Mouse (Mus musculus): ENCODE results near the gene Nckap5. TPM values are rescaled to one million over a fixed set of nuclear protein-coding genes. Genes with fewer than 3 reads are reported as not detected.

Gene Nckap5
- total and polyA plus RNA-seq, 2 experiments, result 0.37 to 0.70 TPM

- Histone ChIP-seq H3K4me3 (ENCODE audit: insufficient read depth, low read depth, low read length) (no peak overlapping the region), H3K36me3 (ENCODE audit: control insufficient read depth, insufficient read depth, low read length) (no peaks in the 10 kb centered on the region), H3K27me3 (ENCODE audit: control insufficient read depth, insufficient read depth, low read length) (no peaks in the 10 kb centered on the region), H3K27ac (replicated peaks; ENCODE audit: insufficient read depth, low read depth, low read length) (no peak overlapping the region), H3K9ac (ENCODE audit: low read depth, low read length) (no peak overlapping the region), H3K79me2 (ENCODE audit: control insufficient read depth, insufficient read depth, low read length) (no peaks in the 10 kb centered on the region), H3K4me1 (ENCODE audit: control insufficient read depth, insufficient read depth, low read length) (no peaks in the 10 kb centered on the region)
- WGBS, result 93% methylated on average over 7 of the region's 7 CpGs
- TF ChIP-seq CTCF (IDR thresholded peaks at IDR 0.05; ENCODE audit: low read depth, low read length) (no peak), POLR2A (IDR thresholded peaks at IDR 0.05; ENCODE audit: extremely low read depth, insufficient read depth, low read length) (no peak)
- no peak for DNase-seq (ENCODE audit: extremely low read depth, low read depth, low spot score)
Measured at GRCm38 (mm10) chr1:126087181-126087580, 743.4 kb downstream of the Nckap5 start.

- no peak overlapping the region for H3K9ac ChIP-seq (ENCODE audit: low read depth, low read length)
- no peaks in the 10 kb centered on the region for H3K36me3 ChIP-seq (ENCODE audit: control insufficient read depth, insufficient read depth, low read length)
- H3K4me3 ChIP-seq (ENCODE audit: insufficient read depth, low read depth, low read length), result no peak overlapping the region
- H3K27ac ChIP-seq (replicated peaks; ENCODE audit: insufficient read depth, low read depth, low read length), result no peak overlapping the region
- TF ChIP-seq CTCF (IDR thresholded peaks at IDR 0.05; ENCODE audit: low read depth, low read length) (no peak), POLR2A (IDR thresholded peaks at IDR 0.05; ENCODE audit: extremely low read depth, insufficient read depth, low read length) (no peak)
- no peaks in the 10 kb centered on the region for H3K4me1 ChIP-seq (ENCODE audit: control insufficient read depth, insufficient read depth, low read length)
- DNase-seq (ENCODE audit: extremely low read depth, low read depth, low spot score), result no peak
- no peaks in the 10 kb centered on the region for H3K27me3 ChIP-seq (ENCODE audit: control insufficient read depth, insufficient read depth, low read length)
- H3K79me2 ChIP-seq (ENCODE audit: control insufficient read depth, insufficient read depth, low read length), result no peaks in the 10 kb centered on the region
- WGBS, result 91% methylated on average over 4 of the region's 4 CpGs
Measured at GRCm38 (mm10) chr1:126076312-126076711, 754.3 kb downstream of the Nckap5 start.

- no peak overlapping the region for H3K9ac ChIP-seq (ENCODE audit: low read depth, low read length)
- no peak overlapping the region for H3K4me3 ChIP-seq (ENCODE audit: insufficient read depth, low read depth, low read length)
- TF ChIP-seq POLR2A (IDR thresholded peaks at IDR 0.05; ENCODE audit: extremely low read depth, insufficient read depth, low read length), result no peak
- TF ChIP-seq CTCF (IDR thresholded peaks at IDR 0.05; ENCODE audit: low read depth, low read length), result no peak
- no peak for DNase-seq (ENCODE audit: extremely low read depth, low read depth, low spot score)
- 98% methylated on average over 2 of the region's 2 CpGs for WGBS
- H3K27ac ChIP-seq (replicated peaks; ENCODE audit: insufficient read depth, low read depth, low read length), result no peak overlapping the region
- H3K27me3 ChIP-seq (ENCODE audit: control insufficient read depth, insufficient read depth, low read length), result no peaks in the 10 kb centered on the region
- no peaks in the 10 kb centered on the region for H3K79me2 ChIP-seq (ENCODE audit: control insufficient read depth, insufficient read depth, low read length)
- no peaks in the 10 kb centered on the region for H3K4me1 ChIP-seq (ENCODE audit: control insufficient read depth, insufficient read depth, low read length)
- H3K36me3 ChIP-seq (ENCODE audit: control insufficient read depth, insufficient read depth, low read length), result no peaks in the 10 kb centered on the region
Measured at GRCm38 (mm10) chr1:126070861-126071260, 759.7 kb downstream of the Nckap5 start.

GRCm38 (mm10) chr1:126051491-126051890 is 779.1 kb downstream of the Nckap5 start:
- Histone ChIP-seq H3K4me3 (ENCODE audit: insufficient read depth, low read depth, low read length) (no peak overlapping the region), H3K27ac (replicated peaks; ENCODE audit: insufficient read depth, low read depth, low read length) (no peak overlapping the region), H3K9ac (ENCODE audit: low read depth, low read length) (no peak overlapping the region), H3K4me1 (ENCODE audit: control insufficient read depth, insufficient read depth, low read length) (no peaks in the 10 kb centered on the region), H3K79me2 (ENCODE audit: control insufficient read depth, insufficient read depth, low read length) (no peaks in the 10 kb centered on the region), H3K36me3 (ENCODE audit: control insufficient read depth, insufficient read depth, low read length) (no peaks in the 10 kb centered on the region), H3K27me3 (ENCODE audit: control insufficient read depth, insufficient read depth, low read length) (no peaks in the 10 kb centered on the region)
- DNase-seq (ENCODE audit: extremely low read depth, low read depth, low spot score), result no peak
- WGBS, result 82% methylated on average over 3 of the region's 3 CpGs
- TF ChIP-seq CTCF (IDR thresholded peaks at IDR 0.05; ENCODE audit: low read depth, low read length), result no peak
- TF ChIP-seq POLR2A (IDR thresholded peaks at IDR 0.05; ENCODE audit: extremely low read depth, insufficient read depth, low read length), result no peak

GRCm38 (mm10) chr1:126042886-126043285 is 787.7 kb downstream of the Nckap5 start:
- Histone ChIP-seq H3K27me3 (ENCODE audit: control insufficient read depth, insufficient read depth, low read length) (no peaks in the 10 kb centered on the region), H3K79me2 (ENCODE audit: control insufficient read depth, insufficient read depth, low read length) (no peaks in the 10 kb centered on the region), H3K27ac (replicated peaks; ENCODE audit: insufficient read depth, low read depth, low read length) (no peak overlapping the region), H3K9ac (ENCODE audit: low read depth, low read length) (no peak overlapping the region), H3K36me3 (ENCODE audit: control insufficient read depth, insufficient read depth, low read length) (no peaks in the 10 kb centered on the region), H3K4me1 (ENCODE audit: control insufficient read depth, insufficient read depth, low read length) (no peaks in the 10 kb centered on the region), H3K4me3 (ENCODE audit: insufficient read depth, low read depth, low read length) (no peak overlapping the region)
- whole genome bisulfite sequencing, result 90% methylated on average over 5 of the region's 5 CpGs
- DNase-seq (ENCODE audit: extremely low read depth, low read depth, low spot score), result no peak
- TF ChIP-seq POLR2A (IDR thresholded peaks at IDR 0.05; ENCODE audit: extremely low read depth, insufficient read depth, low read length) (no peak), CTCF (IDR thresholded peaks at IDR 0.05; ENCODE audit: low read depth, low read length) (no peak)

- WGBS, result 94% methylated on average over 8 of the region's 8 CpGs
- no peaks in the 10 kb centered on the region for H3K36me3 ChIP-seq (ENCODE audit: control insufficient read depth, insufficient read depth, low read length)
- H3K9ac ChIP-seq (ENCODE audit: low read depth, low read length), result no peak overlapping the region
- no peaks in the 10 kb centered on the region for H3K79me2 ChIP-seq (ENCODE audit: control insufficient read depth, insufficient read depth, low read length)
- H3K27ac ChIP-seq (replicated peaks; ENCODE audit: insufficient read depth, low read depth, low read length), result no peak overlapping the region
- no peak for DNase-seq (ENCODE audit: extremely low read depth, low read depth, low spot score)
- no peaks in the 10 kb centered on the region for H3K27me3 ChIP-seq (ENCODE audit: control insufficient read depth, insufficient read depth, low read length)
- no peak overlapping the region for H3K4me3 ChIP-seq (ENCODE audit: insufficient read depth, low read depth, low read length)
- no peaks in the 10 kb centered on the region for H3K4me1 ChIP-seq (ENCODE audit: control insufficient read depth, insufficient read depth, low read length)
- no peak for TF ChIP-seq POLR2A (IDR thresholded peaks at IDR 0.05; ENCODE audit: extremely low read depth, insufficient read depth, low read length)
- TF ChIP-seq CTCF (IDR thresholded peaks at IDR 0.05; ENCODE audit: low read depth, low read length), result no peak
Measured at GRCm38 (mm10) chr1:126027536-126027935, 803.1 kb downstream of the Nckap5 start.

All from liver, adult 2 months (tissue).